Mouse (Mus musculus): ENCODE data around the gene Ifng. TPM values are rescaled to one million over a fixed set of nuclear protein-coding genes. Genes with fewer than 3 reads are reported as not detected.

Gene Ifng
- polyA plus RNA-seq, 1 experiment from 2014 or later, result not detected

Other genes starting within 250 kb of the Ifng start
- gene Il22, start 236.1 kb upstream of the Ifng start, polyA plus RNA-seq (2015; fragmentation: Nextera tagmentation; extraction: Ambion mirVana), result not detected in 2 replicates
- not detected in 2 replicates for gene Gm32717, start 200.3 kb upstream of the Ifng start, polyA plus RNA-seq (2015; fragmentation: Nextera tagmentation; extraction: Ambion mirVana)
- gene Gm32802, start 182.4 kb upstream of the Ifng start, polyA plus RNA-seq (2015; fragmentation: Nextera tagmentation; extraction: Ambion mirVana), result not detected in 2 replicates
- gene Iltifb, start 146.0 kb upstream of the Ifng start, polyA plus RNA-seq (2015; fragmentation: Nextera tagmentation; extraction: Ambion mirVana), result not detected in 2 replicates
- gene Gm9040, start 114.1 kb upstream of the Ifng start, polyA plus RNA-seq (2015; fragmentation: Nextera tagmentation; extraction: Ambion mirVana), result not detected in 2 replicates
- gene Gm9044, start 108.6 kb upstream of the Ifng start, polyA plus RNA-seq (2015; fragmentation: Nextera tagmentation; extraction: Ambion mirVana), result not detected in 2 replicates
- gene Gm9045, start 103.2 kb upstream of the Ifng start, polyA plus RNA-seq (2015; fragmentation: Nextera tagmentation; extraction: Ambion mirVana), result 0.27 TPM in 1 of 2 replicates, not detected in the other
- gene Gm9046, start 97.8 kb upstream of the Ifng start, polyA plus RNA-seq (2015; fragmentation: Nextera tagmentation; extraction: Ambion mirVana), result not detected in 2 replicates
- gene Gm9048, start 92.4 kb upstream of the Ifng start, polyA plus RNA-seq (2015; fragmentation: Nextera tagmentation; extraction: Ambion mirVana), result not detected in 2 replicates
- 0.27 TPM in 1 of 2 replicates, not detected in the other for gene Gm9049, start 86.9 kb upstream of the Ifng start, polyA plus RNA-seq (2015; fragmentation: Nextera tagmentation; extraction: Ambion mirVana)

Measured in stomach, embryonic 16.5 days (tissue).